Mouse (Mus musculus) heart, postnatal 14 days (tissue): Measurements from ENCODE around the gene Hsf5. TPM values are rescaled to one million over a fixed set of nuclear protein-coding genes. Genes with fewer than 3 reads are reported as not detected.

Experiments used
- total RNA-seq, 2 experiments: library from RNA; stranded (reverse); gene quantifications; 2 replicates each; pipeline ENCODE4 v1.2.3; 2021

Hsf5 gene
- total RNA-seq, 2 experiments from 2014 or later = 0.07 TPM; not detected in 1

Other genes starting within 250 kb of the Hsf5 start
- 1 to 10 TPM; 2.5 to 2.7 TPM for gene Rad51c, start 212.2 kb upstream of the Hsf5 start, total RNA-seq
- gene Tex14, start 212.1 kb upstream of the Hsf5 start, total RNA-seq = under 1 TPM; 0.27 to 0.41 TPM
- not detected for gene Gm11492, start 50.5 kb upstream of the Hsf5 start, total RNA-seq
- gene Sept4, start 48.3 kb upstream of the Hsf5 start, total RNA-seq = 10 to 100 TPM; 70.3 to 70.8 TPM
- gene Mtmr4, start 25.0 kb upstream of the Hsf5 start, total RNA-seq = 10 to 100 TPM; 16.0 to 22.9 TPM
- under 1 TPM; 0.39 to 0.67 TPM for gene Rnf43, start 45.6 kb downstream of the Hsf5 start, total RNA-seq
- gene Supt4a, start 120.4 kb downstream of the Hsf5 start, total RNA-seq = 10 to 100 TPM; 47.8 to 51.1 TPM
- gene Tspoap1, start 143.4 kb downstream of the Hsf5 start, total RNA-seq = under 1 TPM; 0.17 to 0.19 TPM
- gene Mpo, start 176.4 kb downstream of the Hsf5 start, total RNA-seq = under 1 TPM in 1 of 2 experiments, not detected in 1; 0.61 TPM
- gene Lpo, start 211.1 kb downstream of the Hsf5 start, total RNA-seq = under 1 TPM in 1 of 2 experiments, not detected in 1; 0.22 TPM
- gene Mks1, start 236.1 kb downstream of the Hsf5 start, total RNA-seq = 1 to 10 TPM; 2.1 to 2.9 TPM